Mouse (Mus musculus): ENCODE data around the gene Gltpd2. TPM values are rescaled to one million over a fixed set of nuclear protein-coding genes. Genes with fewer than 3 reads are reported as not detected.

Gltpd2 gene
- polyA plus RNA-seq, 1 experiment = not detected

- TF ChIP-seq GATA1 (IDR thresholded peaks at IDR 0.05; ENCODE audit: low read length) = no peak
These were observed 7.2 kb upstream of the Gltpd2 start for GRCm38 (mm10) chr11:70511825-70512224.

GRCm38 (mm10) chr11:70512709-70513342 lies 6.2 kb upstream of the Gltpd2 start:
- TF ChIP-seq GATA1 (IDR thresholded peaks at IDR 0.05; ENCODE audit: low read length) = no peak

- TF ChIP-seq GATA1 (IDR thresholded peaks at IDR 0.05; ENCODE audit: low read length) = no peak
These were observed 5.5 kb upstream of the Gltpd2 start for GRCm38 (mm10) chr11:70513520-70513919.

GRCm38 (mm10) chr11:70514288-70514687 lies 4.7 kb upstream of the Gltpd2 start, which contains the start of gene Vmo1:
TSS of gene Vmo1 (minus strand) at chr11:70514616.
- TF ChIP-seq GATA1 (IDR thresholded peaks at IDR 0.05; ENCODE audit: low read length) = no peak

- TF ChIP-seq GATA1 (IDR thresholded peaks at IDR 0.05; ENCODE audit: low read length) = no peak
These were observed 2.6 kb upstream of the Gltpd2 start for GRCm38 (mm10) chr11:70516352-70516751.

GRCm38 (mm10) chr11:70518436-70518835 lies 560 bp upstream of the Gltpd2 start:
- no peak for TF ChIP-seq GATA1 (IDR thresholded peaks at IDR 0.05; ENCODE audit: low read length)

GRCm38 (mm10) chr11:70520178-70520769 lies 1.3 kb downstream of the Gltpd2 start:
- no peak for TF ChIP-seq GATA1 (IDR thresholded peaks at IDR 0.05; ENCODE audit: low read length)

- no peak for TF ChIP-seq GATA1 (IDR thresholded peaks at IDR 0.05; ENCODE audit: low read length)
These were observed 5.8 kb downstream of the Gltpd2 start for GRCm38 (mm10) chr11:70524782-70525181.

- no peak for TF ChIP-seq GATA1 (IDR thresholded peaks at IDR 0.05; ENCODE audit: low read length)
These were observed 6.2 kb downstream of the Gltpd2 start, which contains the start of gene Psmb6 for GRCm38 (mm10) chr11:70525184-70525678. TSS of gene Psmb6 (plus strand) at chr11:70525367.

GRCm38 (mm10) chr11:70525726-70526125 lies 6.7 kb downstream of the Gltpd2 start:
- no peak for TF ChIP-seq GATA1 (IDR thresholded peaks at IDR 0.05; ENCODE audit: low read length)

- TF ChIP-seq GATA1 (IDR thresholded peaks at IDR 0.05; ENCODE audit: low read length) = no peak
These were observed 7.2 kb downstream of the Gltpd2 start for GRCm38 (mm10) chr11:70526211-70526610.

GRCm38 (mm10) chr11:70528610-70529009 lies 9.6 kb downstream of the Gltpd2 start:
- no peak for TF ChIP-seq GATA1 (IDR thresholded peaks at IDR 0.05; ENCODE audit: low read length)

- TF ChIP-seq GATA1 (IDR thresholded peaks at IDR 0.05; ENCODE audit: low read length) = no peak
These were observed 13.8 kb downstream of the Gltpd2 start, which contains the start of gene Gm40193 for GRCm38 (mm10) chr11:70532839-70533238. TSS of gene Gm40193 (minus strand) at chr11:70532939.

GRCm38 (mm10) chr11:70539423-70539822 lies 20.4 kb downstream of the Gltpd2 start:
- TF ChIP-seq GATA1 (IDR thresholded peaks at IDR 0.05; ENCODE audit: low read length) = no peak

- TF ChIP-seq GATA1 (IDR thresholded peaks at IDR 0.05; ENCODE audit: low read length) = no peak
These were observed 21.0 kb downstream of the Gltpd2 start, which contains the start of gene Pld2 for GRCm38 (mm10) chr11:70539877-70540587. TSS of gene Pld2 (plus strand) at chr11:70540064.

GRCm38 (mm10) chr11:70540928-70541327 lies 21.9 kb downstream of the Gltpd2 start:
- no peak for TF ChIP-seq GATA1 (IDR thresholded peaks at IDR 0.05; ENCODE audit: low read length)
